Comparison of ENCODE assay signal across 10 mouse cellular contexts in genomic region chr10:74994863-74995262, GRCm38 (mm10). TPM values are rescaled to one million over a fixed set of nuclear protein-coding genes. Genes with fewer than 3 reads are reported as not detected.
A peak's percentile ranks its signal among the peaks of the same experiment; 100 is the strongest.
DNase-seq lines count a peak whose midpoint lies in the region; ATAC-seq lines count a peak whose summit lies in the region.
"Had no signal": no experiment of that assay in that cellular context is flagged by ENCODE, and none has a peak within 500 bp of the region (broad histone marks: within the 10 kb centered on the region; RNA-seq: fewer than 3 reads in every experiment).

No protein-coding gene starts in this region.

- H3K4me2 ChIP-seq in limb, embryonic 15.5 days: peak overlapping the region; percentile 49; the same call in 1 of the 2 replicates

- peak; percentile 30 for DNase-seq in embryo, embryonic 11 days
- no peak for DNase-seq in embryo, embryonic 9.5 days (ENCODE audit: extremely low spot score)
- DNase-seq in right cerebral cortex, postnatal 36 days (ENCODE audit: low spot score in 2 of 2): no peak
- DNase-seq in layer of hippocampus, adult 8-10 months (ENCODE audit: low spot score in 2 of 2): no peak
- DNase-seq in ovary, postnatal 36 days (ENCODE audit: low spot score): no peak
- DNase-seq: thymus, postnatal 36 days had no signal

- H3K9ac ChIP-seq in limb, embryonic 15.5 days: no peak overlapping the region

- ATAC-seq in megakaryocyte, adult 5-6 weeks (ENCODE audit: poor library complexity, severe bottlenecking): no peak
- ATAC-seq in limb, embryonic 15.5 days (ENCODE audit: insufficient number of reproducible peaks, low FRiP score, low TSS enrichment, low read depth): no peak

- H3K36me3 ChIP-seq in megakaryocyte, embryonic 14.5 days (replicated peaks; ENCODE audit: low read length): peaks cover 100% of the 10 kb centered on the region
- H3K36me3 ChIP-seq in limb, embryonic 15.5 days: 0 out of 2 replicates have a peak, but pooled peaks cover 3% of the 10 kb centered on the region

- H3K27me3 ChIP-seq in megakaryocyte, embryonic 14.5 days (replicated peaks): no peaks in the 10 kb centered on the region
- no peaks in the 10 kb centered on the region for H3K27me3 ChIP-seq in limb, embryonic 15.5 days

- H3K27ac ChIP-seq in limb, embryonic 15.5 days: no peak overlapping the region

- WGBS in limb, embryonic 15.5 days: 29% methylated on average over 5 of the region's 5 CpGs

- H3K4me3 ChIP-seq in megakaryocyte, embryonic 14.5 days (replicated peaks): peak overlapping the region; percentile 63
- H3K4me3 ChIP-seq in limb, embryonic 15.5 days: peak overlapping the region; percentile 25; the same call in 1 of the 2 replicates

- H3K9me3 ChIP-seq in megakaryocyte, embryonic 14.5 days: 0 out of 2 replicates have a peak, but pooled peaks cover 5% of the 10 kb centered on the region
- H3K9me3 ChIP-seq in limb, embryonic 15.5 days: no peaks in the 10 kb centered on the region

- peaks cover 100% of the 10 kb centered on the region for H3K4me1 ChIP-seq in megakaryocyte, embryonic 14.5 days
- peaks cover 16% of the 10 kb centered on the region for H3K4me1 ChIP-seq in limb, embryonic 15.5 days

RNA-seq across cellular contexts. Expression of gene Gnaz, which starts 27.9 kb away (rescaled TPM):
- 224 and 350 TPM in 2 replicates for polyA plus RNA-seq in megakaryocyte, embryonic 14.5 days (2012; ENCODE audit: insufficient read depth, low replicate concordance)
- 0.11 TPM in 1 of 2 replicates, not detected in the other for total RNA-seq in megakaryocyte, adult 5-6 weeks (2015)
- 0.18 TPM in 1 of 2 replicates, not detected in the other for total RNA-seq in megakaryocyte, adult 5-6 weeks (2017)
- polyA plus RNA-seq in limb, embryonic 15.5 days (2015; fragmentation: Nextera tagmentation; extraction: Ambion mirVana): 3.3 and 3.6 TPM in 2 replicates
- total RNA-seq in layer of hippocampus, adult 8-10 months (2022): 100 to 1,000 TPM in 2 of 4 experiments, 10 to 100 TPM in 2; 88.3 to 111 (median 102) TPM

RNA-seq across cellular contexts. Expression of gene Rsph14, which starts 37.5 kb away (rescaled TPM):
- polyA plus RNA-seq in megakaryocyte, embryonic 14.5 days (2012; ENCODE audit: insufficient read depth, low replicate concordance): not detected in 2 replicates
- total RNA-seq in megakaryocyte, adult 5-6 weeks (2015): not detected in 2 replicates
- not detected in 2 replicates for total RNA-seq in megakaryocyte, adult 5-6 weeks (2017)
- polyA plus RNA-seq in limb, embryonic 15.5 days (2015; fragmentation: Nextera tagmentation; extraction: Ambion mirVana): not detected in 2 replicates
- total RNA-seq in layer of hippocampus, adult 8-10 months (2022): 1 to 10 TPM in 1 of 4 experiments, under 1 TPM in 2, not detected in 1; 0.31 to 1.4 (median 0.75) TPM
- polyA plus RNA-seq: neural tube, embryonic 11.5 days had no signal

RNA-seq across cellular contexts. Expression of gene Rab36, which starts 42.0 kb away (rescaled TPM):
- 0.85 and 5.4 TPM in 2 replicates for polyA plus RNA-seq in megakaryocyte, embryonic 14.5 days (2012; ENCODE audit: insufficient read depth, low replicate concordance)
- 7.6 and 7.7 TPM in 2 replicates for total RNA-seq in megakaryocyte, adult 5-6 weeks (2015)
- total RNA-seq in megakaryocyte, adult 5-6 weeks (2017): 2.0 and 2.9 TPM in 2 replicates
- polyA plus RNA-seq in limb, embryonic 15.5 days (2015; fragmentation: Nextera tagmentation; extraction: Ambion mirVana): 6.3 and 6.7 TPM in 2 replicates
- total RNA-seq in layer of hippocampus, adult 8-10 months (2022): 10 to 100 TPM; 30.0 to 35.7 (median 33.2) TPM

Comparison
In these comparisons a context has a peak if more than half of its experiments do, and no peak if none do; other contexts are left out.
1. RNA of gene Gnaz, which starts 27.9 kb away (total RNA-seq): 88.3 to 111 TPM in layer of hippocampus, adult 8-10 months; 0.11 to 0.18 TPM in megakaryocyte, adult 5-6 weeks; every median in the first group is over 10 times any median in the second.